Mouse (Mus musculus) spleen, embryonic (tissue): ENCODE data around the gene Parva.

Source experiments
- CTCF ChIA-PET: fragments of 350-600 bp; sonication (Branson Sonifier 250); formaldehyde crosslinking; loops from one replicate; lab custom pipeline; 2022; lab: Charles Lee

The Parva gene

DNA sequence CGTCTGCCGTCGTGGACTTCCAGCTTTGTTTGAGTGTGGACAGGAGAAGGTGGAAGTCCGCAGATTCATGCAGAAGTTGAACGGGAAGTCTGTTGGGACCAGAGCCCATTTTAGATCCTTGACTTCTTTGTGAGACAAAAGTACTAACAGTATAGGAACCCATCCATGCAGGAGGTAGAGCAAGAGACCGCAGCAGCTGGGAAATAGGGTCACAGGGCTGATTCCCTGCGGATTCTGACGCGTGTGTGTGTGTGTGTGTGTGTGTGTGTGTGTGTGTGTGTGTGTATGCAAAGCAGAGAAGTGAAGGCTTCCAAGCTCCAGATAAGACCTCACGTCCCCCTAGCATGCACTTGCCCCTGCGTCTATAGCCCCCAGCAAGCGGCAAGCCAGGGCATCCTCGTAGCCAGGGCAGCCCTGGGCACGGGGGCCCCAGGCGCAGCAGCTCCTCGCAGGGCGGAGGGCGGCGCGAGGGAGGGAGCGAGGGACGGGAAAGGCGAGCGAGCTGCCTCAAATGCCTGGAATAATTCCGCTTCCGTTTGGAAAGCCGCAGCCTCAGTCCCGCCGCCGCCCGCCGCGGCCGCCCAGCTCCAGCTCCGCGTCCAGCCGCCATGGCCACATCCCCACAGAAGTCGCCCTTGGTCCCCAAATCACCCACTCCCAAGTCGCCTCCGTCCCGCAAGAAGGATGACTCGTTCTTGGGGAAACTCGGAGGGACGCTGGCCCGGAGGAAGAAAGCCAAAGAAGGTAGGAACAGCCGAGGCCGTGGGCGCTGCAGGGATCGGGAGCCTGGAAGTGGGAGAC lies at the start of gene Parva:
Gene Parva, plus strand, starts transcription at position 149 of the 801 bp plus-strand sequence.
- CTCF ChIA-PET, result no interaction called here

- CTCF ChIA-PET, result no interaction called here
These were observed 49.2 kb upstream of the Parva start for GRCm38 (mm10) chr7:112378056-112378455.

DNA sequence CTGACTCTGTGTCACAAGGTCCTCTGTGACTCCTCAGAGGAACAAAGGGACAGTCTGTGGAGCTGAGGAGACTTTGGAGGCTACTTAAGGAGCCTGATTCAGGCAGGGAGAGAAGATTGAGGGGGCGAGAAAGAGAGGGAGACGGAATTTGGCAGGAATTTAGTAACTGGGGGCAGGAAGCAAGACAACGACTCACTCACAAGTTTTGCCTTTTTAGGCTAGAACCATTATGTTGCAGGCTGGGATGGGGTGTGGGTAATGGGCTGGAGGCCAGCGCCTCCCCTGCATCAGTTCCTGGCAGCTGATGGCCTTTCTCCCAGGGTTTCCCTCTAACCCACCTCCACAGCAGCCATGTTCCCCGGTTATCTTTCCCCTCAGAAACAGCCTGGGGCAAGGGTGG lies 48.8 kb upstream of the Parva start:
- CTCF ChIA-PET, result no interaction called here

- CTCF ChIA-PET, result no interaction called here
These were observed 40.8 kb upstream of the Parva start for GRCm38 (mm10) chr7:112386521-112386920.

- CTCF ChIA-PET, result no interaction called here
These were observed 39.4 kb upstream of the Parva start for GRCm38 (mm10) chr7:112387876-112388275.

GRCm38 (mm10) chr7:112388363-112388875 lies 38.9 kb upstream of the Parva start:
- CTCF ChIA-PET, result no interaction called here

- CTCF ChIA-PET, result no interaction called here
These were observed 37.6 kb upstream of the Parva start for GRCm38 (mm10) chr7:112389611-112390251.

- CTCF ChIA-PET, result interaction anchor here (0.6 kb wide), 1 partner anchor 746 kb away, joined by 4 read pairs; no protein-coding TSS in a partner anchor
These were observed 36.9 kb upstream of the Parva start for GRCm38 (mm10) chr7:112390252-112390936.

DNA sequence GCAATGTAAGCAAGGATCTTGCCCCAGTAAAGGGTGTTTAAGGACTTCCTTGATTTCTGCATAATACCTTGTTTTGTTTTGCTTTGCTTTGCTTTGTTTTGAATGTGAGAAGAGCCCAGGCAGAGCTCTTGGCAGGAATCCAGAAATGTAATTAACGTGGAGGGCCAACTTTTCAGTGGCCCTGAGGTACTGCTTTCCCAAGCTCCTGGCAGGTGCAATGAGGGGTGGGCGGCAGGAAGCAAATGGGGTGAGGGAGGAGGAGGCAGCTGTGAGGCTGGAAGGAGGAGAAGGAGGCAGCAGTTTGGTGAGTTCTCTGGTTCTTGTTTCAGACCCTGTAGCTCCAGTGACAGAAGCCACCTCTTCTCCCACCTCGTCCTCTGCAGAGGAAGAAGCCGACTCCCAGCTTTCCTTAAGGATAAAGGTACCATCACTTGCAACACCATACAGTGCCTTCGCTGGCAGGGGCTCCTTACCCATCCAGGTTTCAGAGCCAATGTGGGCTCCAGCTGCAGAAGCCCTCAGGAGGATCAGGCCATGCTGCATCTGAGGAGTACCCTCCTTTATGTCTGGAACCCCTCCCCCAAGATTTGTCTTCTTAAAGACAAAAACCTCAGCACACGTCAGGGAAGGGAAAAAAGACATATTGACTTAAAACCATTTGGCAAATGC lies 36.2 kb upstream of the Parva start:
- CTCF ChIA-PET, result no interaction called here

GRCm38 (mm10) chr7:112397786-112398185 lies 29.5 kb upstream of the Parva start:
- CTCF ChIA-PET, result no interaction called here

DNA sequence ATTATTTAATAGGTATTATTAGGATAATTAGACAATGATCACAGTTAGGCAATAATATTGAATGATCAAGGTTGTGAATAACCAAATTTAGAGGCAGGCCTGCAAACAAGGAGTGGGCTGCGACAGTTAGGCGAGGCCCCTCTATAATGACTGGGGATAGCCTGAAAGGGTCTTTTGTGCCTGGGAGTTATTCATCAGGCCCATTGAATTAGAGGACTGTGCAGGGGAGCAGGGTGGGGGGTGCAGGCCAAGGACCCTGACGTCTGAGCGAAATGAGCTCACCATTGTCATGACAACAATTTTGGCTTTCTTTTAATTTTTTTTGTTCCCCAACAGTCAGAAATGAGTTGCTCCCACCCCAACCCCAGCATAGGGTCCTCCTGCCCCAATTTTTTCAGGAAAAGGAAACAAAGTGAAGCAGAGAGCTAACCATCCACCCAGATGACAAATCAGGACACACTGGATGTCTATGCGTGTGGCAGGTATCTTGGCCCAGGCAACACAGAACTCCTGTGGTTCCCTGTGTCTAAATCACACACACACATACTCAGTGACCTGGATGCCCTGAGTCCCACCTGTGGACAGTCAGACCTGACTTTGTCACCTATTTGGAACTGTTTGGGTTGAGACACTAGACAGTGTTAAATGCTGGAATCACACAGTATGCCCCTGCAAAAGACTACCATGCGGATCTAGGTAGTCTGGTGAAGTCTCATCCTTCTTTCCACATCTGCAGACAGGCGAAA lies 27.7 kb upstream of the Parva start:
- CTCF ChIA-PET, result interaction anchor here (0.8 kb wide), 1 partner anchor 767 kb away, joined by 3 read pairs; no protein-coding TSS in a partner anchor

DNA sequence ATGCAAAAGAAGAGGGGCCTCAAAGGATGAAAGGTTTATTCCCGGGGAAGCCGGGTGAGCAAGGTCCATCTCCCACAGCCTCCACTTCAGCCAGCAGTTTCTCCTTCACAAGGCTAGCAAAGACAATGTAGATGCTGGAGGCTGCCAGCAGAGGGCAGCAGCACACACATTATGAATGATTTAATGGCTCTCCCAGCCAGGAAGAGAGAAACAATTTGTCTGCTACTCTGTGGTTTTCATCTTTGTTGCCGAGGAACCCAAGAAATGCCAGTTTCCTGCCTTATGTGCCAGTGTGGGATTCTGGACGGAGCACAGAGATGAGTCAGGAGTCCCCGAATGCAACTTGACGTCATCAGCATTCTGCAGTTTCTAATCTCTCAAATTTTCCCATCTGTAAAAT lies 27.1 kb upstream of the Parva start:
- CTCF ChIA-PET, result interaction anchor here (0.8 kb wide), 1 partner anchor 767 kb away, joined by 3 read pairs; no protein-coding TSS in a partner anchor

DNA sequence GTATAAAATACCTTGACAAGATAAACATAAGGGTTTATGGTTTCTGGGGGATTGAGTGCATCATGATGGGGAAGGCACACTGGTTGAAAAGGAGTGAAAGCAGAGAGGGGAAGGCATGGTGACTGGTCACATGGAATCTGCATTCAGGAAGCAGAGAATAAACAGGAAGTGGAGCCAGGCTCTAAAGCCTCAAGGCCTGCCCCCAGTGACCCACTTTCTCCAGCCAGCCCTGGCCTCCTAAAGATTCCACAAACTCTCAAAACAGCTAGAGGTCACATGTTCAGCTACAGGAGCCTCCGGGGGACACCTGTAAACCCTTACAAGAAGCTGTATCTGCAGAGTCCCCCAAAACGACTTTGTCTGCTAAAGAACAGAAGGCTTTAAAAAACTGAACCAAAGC lies 22.2 kb upstream of the Parva start:
- CTCF ChIA-PET, result no interaction called here

DNA sequence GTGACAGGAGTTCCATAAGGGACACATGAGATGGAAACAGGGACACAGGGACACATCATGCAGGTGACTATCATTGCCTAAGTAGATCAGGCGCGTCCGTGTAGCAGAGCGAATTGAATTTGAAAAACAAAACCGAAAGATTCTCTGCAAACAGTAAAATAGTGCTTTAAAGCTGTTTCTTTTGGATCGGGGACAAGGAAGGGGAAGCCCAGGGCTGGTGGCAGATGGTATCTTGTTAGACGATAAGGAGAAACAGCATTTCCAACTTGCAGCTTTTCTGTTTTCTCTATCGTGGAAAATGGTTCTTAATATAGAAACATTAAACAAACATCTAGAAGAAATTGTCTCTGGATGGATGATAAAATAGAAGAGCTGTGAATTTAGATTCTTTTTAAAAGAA lies 21.7 kb upstream of the Parva start:
- CTCF ChIA-PET, result no interaction called here

- CTCF ChIA-PET, result no interaction called here
These were observed 19.7 kb upstream of the Parva start for GRCm38 (mm10) chr7:112407597-112407996.

- CTCF ChIA-PET, result no interaction called here
These were observed 17.3 kb upstream of the Parva start for GRCm38 (mm10) chr7:112409991-112410390.

DNA sequence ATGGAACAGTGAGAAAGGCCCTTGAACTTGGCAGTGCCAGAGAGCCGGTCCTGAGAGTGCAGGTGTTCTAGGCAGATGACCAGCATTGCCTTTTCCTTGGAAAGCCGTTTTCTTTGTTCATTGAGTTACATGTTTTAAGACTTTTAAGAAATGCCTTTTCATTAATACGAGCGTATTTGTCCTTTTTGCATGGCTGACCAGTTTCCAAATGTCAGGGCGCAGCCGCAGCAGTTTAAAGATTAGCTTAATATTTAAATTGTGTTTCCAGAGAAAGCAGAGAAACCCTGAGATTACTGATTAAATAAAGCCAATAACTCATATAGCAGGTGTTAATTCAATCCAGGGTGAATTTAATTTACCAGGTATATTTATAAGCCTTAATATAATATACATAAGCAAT lies 14.0 kb upstream of the Parva start:
- CTCF ChIA-PET, result no interaction called here

DNA sequence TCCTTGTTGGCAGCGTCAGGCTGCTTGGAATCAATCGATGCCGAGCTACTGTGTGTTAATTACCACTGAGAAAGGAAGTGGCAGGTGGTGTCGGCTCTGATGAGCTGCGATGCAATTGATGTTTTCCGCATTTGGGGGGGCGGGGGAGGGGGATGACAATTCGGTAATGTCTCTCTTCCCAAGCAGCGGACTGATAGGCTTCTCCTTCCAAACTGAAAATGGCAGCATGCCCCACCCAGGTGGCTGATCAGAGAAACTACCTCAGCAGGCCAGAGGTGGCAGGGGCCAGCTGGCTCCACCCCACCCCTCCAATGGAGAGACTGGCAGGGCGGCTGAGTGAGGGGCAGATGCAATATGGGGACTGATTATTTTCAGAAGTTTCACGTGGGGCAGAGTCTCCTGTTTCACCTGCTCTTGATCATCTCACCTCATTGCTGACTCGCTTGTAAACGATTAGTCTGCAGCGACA lies 11.2 kb upstream of the Parva start:
- CTCF ChIA-PET, result no interaction called here

GRCm38 (mm10) chr7:112416730-112417513 lies 10.4 kb upstream of the Parva start:
- CTCF ChIA-PET, result no interaction called here

DNA sequence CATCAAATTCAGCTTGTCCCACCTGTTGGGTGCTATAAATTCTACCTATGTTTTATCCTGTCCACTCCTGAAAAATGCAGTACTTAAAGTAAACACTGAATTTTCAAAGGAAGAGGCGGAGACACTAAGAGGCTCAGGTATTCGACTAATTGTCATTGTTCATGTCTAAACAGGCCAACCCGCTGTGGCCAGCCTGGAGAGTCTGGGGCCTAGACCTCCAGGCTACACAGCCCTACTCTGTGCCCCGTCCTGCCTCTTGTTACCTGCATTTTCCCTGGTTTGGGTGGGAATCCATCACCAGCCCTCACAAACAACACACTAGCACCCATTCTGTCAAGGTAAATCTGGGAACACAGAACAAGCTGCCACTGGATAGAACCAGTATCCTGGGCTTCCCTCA lies 9.7 kb upstream of the Parva start:
- CTCF ChIA-PET, result no interaction called here
